Mouse (Mus musculus): ENCODE results near the gene Tesmin. TPM values are rescaled to one million over a fixed set of nuclear protein-coding genes. Genes with fewer than 3 reads are reported as not detected.

Gene Tesmin
- polyA plus RNA-seq, 1 experiment from 2014 or later: 0.12 TPM

Other genes starting within 250 kb of the Tesmin start
- 122 and 139 TPM in 2 replicates for gene Mrpl21, start 106.0 kb upstream of the Tesmin start, polyA plus RNA-seq (2016; fragmentation: Nextera tagmentation; extraction: Ambion mirVana)
- 10.2 and 11.5 TPM in 2 replicates for gene Ighmbp2, start 105.8 kb upstream of the Tesmin start, polyA plus RNA-seq (2016; fragmentation: Nextera tagmentation; extraction: Ambion mirVana)
- gene Cpt1a, start 66.5 kb upstream of the Tesmin start, polyA plus RNA-seq (2016; fragmentation: Nextera tagmentation; extraction: Ambion mirVana): 4.0 and 7.4 TPM in 2 replicates
- gene Gal, start 25.7 kb downstream of the Tesmin start, polyA plus RNA-seq (2016; fragmentation: Nextera tagmentation; extraction: Ambion mirVana): 4.4 and 6.1 TPM in 2 replicates
- gene Ppp6r3, start 186.9 kb downstream of the Tesmin start, polyA plus RNA-seq (2016; fragmentation: Nextera tagmentation; extraction: Ambion mirVana): 71.3 and 79.7 TPM in 2 replicates

All from midbrain, embryonic 10.5 days (tissue).